Mouse (Mus musculus) frontal cortex, postnatal 36 days (tissue): ENCODE data around the gene Maf.

Source experiments
- DNase-seq, 2 experiments: peaks; one replicate each; pipeline ENCODE4 v3.0.0; 2022; ENCODE audit warnings: low spot score in 2 of 2

Maf gene

GRCm38 (mm10) chr8:115707731-115708590, at the start of gene Maf:
Maf (minus strand) TSS chr8:115707794.
- peak; percentile 71 to 84 for DNase-seq

DNA sequence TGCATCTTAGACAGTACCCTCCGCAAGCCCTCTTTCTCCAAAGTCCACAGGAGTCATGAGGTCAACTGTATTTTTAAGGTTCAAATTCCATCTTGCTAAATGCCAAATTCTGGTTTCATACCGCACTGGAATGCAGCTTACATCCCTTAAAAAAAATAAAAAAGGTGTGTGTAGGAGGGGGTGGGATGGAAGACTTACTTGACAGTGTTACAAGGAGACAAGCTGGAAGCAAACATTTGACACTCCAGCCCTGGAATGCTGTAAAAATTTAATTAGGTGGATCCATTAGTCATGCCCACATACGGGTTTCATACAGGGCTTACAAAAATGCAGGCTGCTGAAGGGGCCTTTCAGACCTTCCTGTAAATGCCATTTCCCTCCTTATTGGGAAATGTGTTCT, 49.4 kb upstream of the Maf start:
- DNase-seq = no peak

DNA sequence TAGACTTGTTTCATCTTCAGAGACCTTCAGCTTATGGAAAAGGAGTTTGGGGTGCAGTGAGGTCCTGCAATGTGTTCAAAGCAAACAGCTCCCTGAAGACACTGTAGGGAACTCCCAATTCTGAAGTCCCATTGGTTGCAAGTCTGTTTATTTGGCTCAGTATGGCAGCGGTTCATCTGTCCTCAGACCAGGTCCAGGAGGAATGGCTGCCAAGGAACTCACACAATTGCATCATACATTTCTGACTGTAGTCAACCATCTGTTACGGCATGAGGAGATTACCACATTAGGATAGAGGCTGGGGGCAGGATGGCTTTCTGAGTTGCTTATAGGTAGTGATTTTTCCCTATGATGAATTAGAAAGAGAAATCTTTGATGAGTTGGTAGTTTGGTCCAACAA, 48.4 kb upstream of the Maf start:
- no peak for DNase-seq

GRCm38 (mm10) chr8:115754694-115755093, 47.1 kb upstream of the Maf start:
- DNase-seq = no peak

- DNase-seq = no peak
Measured at GRCm38 (mm10) chr8:115753801-115754200, 46.2 kb upstream of the Maf start.

DNA sequence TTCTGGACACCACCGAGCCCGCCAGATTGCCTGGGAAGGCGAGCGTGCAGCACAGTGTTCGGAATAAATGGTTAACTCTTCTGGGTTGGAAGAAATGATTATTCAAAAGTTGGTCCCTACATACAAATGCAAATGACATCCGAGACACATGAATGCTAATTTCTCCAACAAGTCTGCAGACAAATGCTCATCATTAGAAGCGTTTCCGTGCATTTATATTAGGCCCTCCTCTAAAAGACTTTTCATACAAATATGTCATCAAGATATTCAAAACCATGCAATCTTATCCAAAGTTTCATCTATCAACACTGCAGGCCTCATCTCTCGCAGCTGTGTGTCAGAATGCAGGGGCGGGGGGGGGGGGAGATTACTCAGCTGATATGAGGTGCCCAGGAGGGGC, 39.8 kb upstream of the Maf start:
- no peak for DNase-seq

DNA sequence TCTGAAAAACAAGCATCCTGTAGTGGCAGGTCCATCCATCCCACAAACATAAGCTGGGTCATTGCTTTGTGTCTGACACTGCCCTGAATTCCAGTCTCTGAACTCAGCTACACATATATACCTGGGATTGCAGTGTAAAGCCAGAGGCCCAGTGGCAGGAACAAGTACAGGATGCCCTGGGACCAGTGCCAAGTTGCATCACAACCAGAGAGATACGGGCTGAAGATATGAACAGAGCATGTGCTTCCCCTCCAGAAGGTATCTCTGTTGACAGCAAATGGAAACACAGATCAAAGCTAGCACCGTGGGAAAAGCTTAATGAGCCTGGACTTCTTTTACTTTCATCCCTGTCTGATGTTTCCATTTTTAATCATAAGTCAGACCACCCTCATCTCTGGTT, 38.1 kb upstream of the Maf start:
- no peak for DNase-seq

DNA sequence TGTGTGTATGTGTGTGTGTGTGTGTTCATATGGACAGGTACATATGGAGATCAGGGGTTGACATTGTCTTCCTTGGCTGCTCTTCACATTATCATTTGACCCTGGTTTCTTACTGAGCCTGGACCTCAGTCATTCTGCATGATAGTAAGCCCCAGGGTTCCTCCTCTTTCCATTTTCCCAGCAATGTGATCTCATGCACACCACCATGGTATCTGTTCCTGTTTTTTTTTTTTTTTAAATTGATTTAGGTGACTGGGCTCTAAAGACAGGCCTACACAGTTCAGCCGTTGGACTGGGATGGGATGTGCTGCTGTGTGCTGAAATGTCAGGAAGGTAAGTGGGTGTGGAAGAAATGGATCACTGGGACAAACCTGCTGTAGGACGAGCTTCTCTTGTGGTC, 35.8 kb upstream of the Maf start:
- no peak for DNase-seq

DNA sequence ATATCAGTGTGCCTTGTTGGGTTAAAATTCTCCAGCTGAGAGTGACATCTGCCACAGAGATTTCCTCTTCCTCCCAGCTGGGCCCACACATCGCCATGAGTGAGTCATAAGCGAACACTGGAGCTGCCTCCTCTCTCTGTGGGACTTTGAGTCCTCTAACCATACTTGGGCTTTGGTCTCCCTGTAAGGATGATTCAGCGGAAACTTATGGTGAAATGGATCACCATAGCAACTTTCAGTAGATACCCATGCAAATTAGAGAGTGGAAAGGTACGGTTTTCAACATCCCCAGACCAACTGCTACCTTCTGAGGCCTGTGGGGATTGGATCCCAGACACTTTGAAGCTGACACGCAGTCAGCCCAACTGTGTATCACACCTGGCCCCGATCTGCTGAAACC, 35.1 kb upstream of the Maf start:
- DNase-seq = peak; percentile 24 to 46

DNA sequence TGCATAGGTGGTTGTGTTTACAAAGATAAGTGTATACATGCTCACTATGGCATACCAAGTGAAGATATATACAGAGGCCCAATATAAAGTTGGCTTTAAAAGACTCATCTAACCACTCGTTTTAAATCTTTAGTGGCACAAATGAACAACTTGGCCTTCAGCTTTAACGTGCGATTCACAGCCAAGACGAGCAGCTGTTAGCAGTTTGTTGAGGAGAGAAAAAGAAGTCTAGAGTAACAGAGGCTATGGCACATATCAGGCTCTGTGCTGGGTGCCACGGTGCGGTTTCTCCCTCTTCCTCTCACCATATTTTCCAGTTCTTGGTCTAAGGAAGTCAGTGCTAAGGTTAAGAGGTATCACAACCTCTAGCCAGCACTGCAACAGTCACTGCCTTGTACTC, 34.4 kb upstream of the Maf start:
- DNase-seq = peak in 1 of 2 experiments; percentile 13

- DNase-seq = no peak
Measured at GRCm38 (mm10) chr8:115739756-115740155, 32.2 kb upstream of the Maf start.

DNA sequence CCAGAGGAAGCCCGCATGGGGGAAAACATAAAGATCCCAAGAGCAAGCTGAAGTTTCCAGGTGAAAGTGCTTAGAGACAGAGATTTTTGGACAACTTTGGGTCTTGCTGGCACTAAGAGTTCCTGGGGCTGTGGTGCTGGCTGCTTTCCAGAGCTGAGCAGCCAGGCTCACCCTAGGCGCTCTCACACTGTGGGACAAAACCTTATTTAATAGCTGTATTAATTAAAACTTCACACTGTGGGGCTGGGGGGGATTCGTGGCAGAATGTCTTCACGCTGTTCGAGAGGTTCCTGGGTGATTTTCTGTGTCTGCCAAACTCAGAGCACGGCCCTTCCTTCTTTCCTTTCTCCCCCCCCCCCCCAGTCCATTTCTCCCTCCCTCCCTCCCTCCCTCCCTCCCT, 24.8 kb upstream of the Maf start:
- no peak for DNase-seq

GRCm38 (mm10) chr8:115726807-115727206, 19.2 kb upstream of the Maf start:
- DNase-seq = no peak

DNA sequence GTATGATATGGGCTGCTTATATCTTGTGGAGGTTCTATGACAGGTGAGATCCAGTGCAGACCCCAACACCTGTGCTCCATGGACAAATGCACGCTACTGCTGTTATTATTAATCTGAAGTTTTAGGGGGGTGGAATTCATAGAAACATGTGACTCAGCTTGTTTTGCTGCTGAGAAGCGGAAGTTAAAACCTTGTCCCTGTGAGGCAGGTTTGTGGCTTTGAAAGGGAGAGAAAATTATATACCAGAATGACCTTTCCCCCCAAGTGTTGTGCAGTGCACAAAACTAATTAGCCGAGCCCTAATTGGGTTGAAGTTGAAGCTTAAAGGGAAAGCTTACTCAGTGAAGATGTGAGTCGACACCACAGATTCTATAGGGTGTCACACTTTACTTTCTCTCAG, 18.6 kb upstream of the Maf start:
- DNase-seq = no peak

DNA sequence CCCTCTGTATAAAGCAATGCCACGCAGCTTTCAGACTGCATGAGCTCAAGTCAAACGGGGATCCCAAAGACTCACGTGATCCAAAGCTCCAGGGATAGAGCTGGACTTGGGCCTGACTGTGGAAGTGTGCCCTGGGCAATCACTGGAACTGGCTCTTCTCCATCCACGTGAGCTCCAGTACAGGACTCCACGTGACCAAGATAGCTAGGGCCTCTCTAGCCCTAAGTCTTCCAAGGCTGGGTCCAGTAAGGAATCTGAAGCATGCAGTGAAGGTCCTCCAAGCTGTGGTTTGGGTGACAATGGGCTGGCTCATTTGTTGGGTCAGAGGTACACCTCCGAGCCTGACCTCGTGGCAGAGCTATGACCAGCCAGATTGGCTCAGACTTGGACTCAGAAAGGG, 11.5 kb upstream of the Maf start:
- DNase-seq = no peak

DNA sequence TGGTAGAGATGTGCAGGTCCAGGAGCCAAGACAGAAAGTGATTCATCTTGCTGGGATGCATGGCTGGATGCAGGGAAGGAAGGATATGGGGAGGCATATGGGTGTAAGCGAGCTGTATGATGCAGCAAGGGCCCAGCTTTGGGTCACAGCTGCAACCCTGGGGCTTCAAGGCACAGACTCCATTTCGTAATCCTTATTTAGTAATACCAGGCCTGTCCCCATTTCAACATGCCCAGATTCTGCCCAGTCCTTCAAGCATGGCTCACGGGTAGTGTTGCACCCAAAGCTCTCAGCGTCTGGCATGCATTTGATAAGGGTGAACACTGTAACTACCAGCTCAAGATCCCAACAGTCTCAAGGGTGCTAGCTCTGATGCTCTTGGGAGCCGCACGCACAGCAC, 11.0 kb upstream of the Maf start:
- no peak for DNase-seq

- DNase-seq = no peak
Measured at GRCm38 (mm10) chr8:115715262-115715661, 7.7 kb upstream of the Maf start.

- DNase-seq = no peak
Measured at GRCm38 (mm10) chr8:115711106-115711505, 3.5 kb upstream of the Maf start.

- DNase-seq = no peak
Measured at GRCm38 (mm10) chr8:115709931-115710330, 2.3 kb upstream of the Maf start.

DNA sequence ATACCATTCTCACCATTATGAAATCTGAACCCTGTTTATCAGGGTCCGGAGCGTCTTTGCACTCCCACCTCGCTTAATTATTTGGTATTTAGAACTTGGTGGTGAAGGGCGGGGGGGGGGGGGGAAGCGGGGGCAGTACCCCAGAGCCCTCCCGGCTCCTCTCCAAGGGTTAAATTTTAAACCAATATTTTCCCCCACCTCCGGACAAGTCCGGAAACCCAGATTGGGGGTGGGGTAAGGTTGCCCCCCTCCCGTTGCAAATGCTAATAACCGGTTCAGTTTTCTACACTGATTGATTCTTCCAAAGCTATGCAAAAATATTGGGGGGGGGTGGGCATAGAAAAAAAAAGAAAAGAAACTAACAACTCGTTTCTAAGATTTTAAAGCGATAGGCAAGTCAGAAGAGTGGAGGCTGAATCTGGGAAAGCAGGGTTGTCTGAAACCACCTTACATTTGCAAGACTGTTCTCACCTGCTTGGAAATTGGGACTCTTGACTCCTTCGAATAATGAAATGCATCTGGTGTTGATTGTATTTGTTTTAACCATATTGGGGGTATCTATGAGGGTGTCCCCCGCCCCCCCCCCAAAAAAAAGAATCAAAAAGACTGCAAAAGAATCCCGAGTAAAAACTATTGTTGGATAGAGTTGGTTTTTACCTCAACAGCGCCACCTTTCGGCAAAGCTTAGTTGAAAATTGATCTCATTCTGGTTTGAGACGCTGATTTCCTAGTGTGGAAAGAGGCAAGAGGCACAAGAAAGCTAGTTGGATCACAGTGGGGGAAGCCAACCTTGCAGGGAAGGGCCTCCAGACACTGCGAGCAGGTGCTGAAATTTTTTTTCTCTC, 1.6 kb upstream of the Maf start:
- DNase-seq = peak; percentile 80 to 89

DNA sequence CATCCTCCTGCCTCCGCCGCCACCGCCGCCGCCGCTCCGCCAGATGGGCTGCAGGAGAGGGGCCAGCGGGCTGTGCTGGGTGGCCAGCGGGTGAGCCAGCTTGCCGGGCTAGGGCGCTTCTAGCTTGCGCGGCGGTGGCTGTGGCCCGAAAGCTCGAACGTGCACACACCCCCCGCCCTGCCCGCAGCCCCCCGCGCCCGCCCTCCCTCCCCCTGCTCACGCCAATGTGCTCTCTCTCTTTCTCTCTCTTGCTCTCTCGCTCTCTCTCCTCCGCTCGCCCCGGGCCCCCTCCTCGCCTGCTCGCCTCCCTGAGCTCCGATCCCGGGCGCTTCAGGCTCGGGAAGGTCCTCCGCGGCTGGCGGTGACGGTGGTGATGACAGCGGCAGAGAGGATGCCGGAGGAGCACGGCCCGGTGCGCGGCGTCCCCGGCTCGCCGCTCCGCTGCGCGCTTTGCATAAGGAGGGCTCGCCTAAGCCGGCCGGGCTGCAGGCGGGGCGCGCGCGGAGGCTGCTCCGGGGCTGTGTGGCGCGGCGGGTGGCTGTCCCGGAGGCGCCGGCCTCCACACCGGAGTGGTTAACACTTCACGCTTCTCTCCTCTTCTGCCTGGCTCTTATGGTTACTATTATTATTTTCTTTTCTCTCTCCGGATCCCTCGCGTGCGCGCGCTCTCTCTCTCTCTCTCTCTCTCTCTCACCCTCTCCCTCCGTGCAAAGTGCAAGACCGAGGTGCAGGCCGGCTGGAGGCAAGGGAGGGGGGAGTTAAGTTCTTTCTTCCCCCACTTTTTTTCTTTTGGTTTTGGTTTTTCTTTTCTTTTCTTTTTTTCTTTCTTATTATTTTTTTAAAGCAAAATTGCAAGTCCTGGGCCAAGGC, 498 bp downstream of the Maf start:
- DNase-seq = peak; percentile 60 to 68

DNA sequence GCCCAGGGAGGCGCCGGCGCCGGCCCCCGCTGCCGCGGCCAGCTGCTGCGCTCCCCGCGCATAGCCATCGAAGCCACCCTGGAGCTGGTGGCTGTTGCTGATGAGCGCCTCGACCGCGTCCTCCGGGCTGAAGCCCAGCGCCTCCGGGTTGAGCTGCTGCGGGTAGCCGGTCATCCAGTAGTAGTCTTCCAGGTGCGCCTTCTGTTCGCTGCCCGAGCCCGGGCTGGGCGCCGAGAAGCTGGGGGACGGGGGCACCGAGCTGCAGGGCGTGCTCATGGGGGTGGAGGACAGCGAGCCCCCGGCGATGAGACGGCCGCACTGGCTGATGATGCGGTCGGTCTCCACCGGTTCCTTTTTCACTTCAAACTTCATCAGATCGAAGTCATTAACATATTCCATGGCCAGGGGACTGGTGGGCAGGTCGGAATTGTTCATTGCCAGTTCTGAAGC, 1.2 kb downstream of the Maf start:
- peak; percentile 25 to 50 for DNase-seq
